Mouse (Mus musculus): ENCODE results near the gene Ampd3. TPM values are rescaled to one million over a fixed set of nuclear protein-coding genes. Genes with fewer than 3 reads are reported as not detected.

The Ampd3 gene
- polyA plus RNA-seq, 1 experiment from 2014 or later, result 7.8 TPM

Small RNA genes lying within 50 kb of the gene (microRNA-seq; reads per million reads assigned to microRNA genes)
- not detected for gene Gm47282

Other genes starting within 250 kb of the Ampd3 start
- 73.5 and 77.4 TPM in 2 replicates for gene Sbf2, start 153.3 kb upstream of the Ampd3 start, polyA plus RNA-seq (2014; fragmentation: Nextera tagmentation; extraction: Ambion mirVana)
- gene Adm, start 140.5 kb upstream of the Ampd3 start, polyA plus RNA-seq (2014; fragmentation: Nextera tagmentation; extraction: Ambion mirVana), result 1.4 and 3.2 TPM in 2 replicates
- gene Rnf141, start 76.3 kb downstream of the Ampd3 start, polyA plus RNA-seq (2014; fragmentation: Nextera tagmentation; extraction: Ambion mirVana), result 24.0 and 38.3 TPM in 2 replicates
- gene Lyve1, start 95.0 kb downstream of the Ampd3 start, polyA plus RNA-seq (2014; fragmentation: Nextera tagmentation; extraction: Ambion mirVana), result 4.7 TPM in 1 of 2 replicates, not detected in the other
- gene Mrvi1, start 214.3 kb downstream of the Ampd3 start, polyA plus RNA-seq (2014; fragmentation: Nextera tagmentation; extraction: Ambion mirVana), result 0.73 and 0.99 TPM in 2 replicates

Measured in midbrain, embryonic 14.5 days (tissue).